Mouse (Mus musculus): Measurements from ENCODE around the gene Sirt1. TPM values are rescaled to one million over a fixed set of nuclear protein-coding genes. Genes with fewer than 3 reads are reported as not detected.
"Not testable (repeated sequence)": the region's sequence is repeated elsewhere in the genome, so short reads cannot be mapped to it uniquely, and the experiment has no call there.

The Sirt1 gene
- 10 to 100 TPM; 12.7 to 15.3 TPM for total RNA-seq (2021)
- long read RNA-seq, partial matches to known transcripts: 1 of 8 reads
- long read RNA-seq, other reads (novel, unspliced or antisense): 0 of 8 reads

DNA sequence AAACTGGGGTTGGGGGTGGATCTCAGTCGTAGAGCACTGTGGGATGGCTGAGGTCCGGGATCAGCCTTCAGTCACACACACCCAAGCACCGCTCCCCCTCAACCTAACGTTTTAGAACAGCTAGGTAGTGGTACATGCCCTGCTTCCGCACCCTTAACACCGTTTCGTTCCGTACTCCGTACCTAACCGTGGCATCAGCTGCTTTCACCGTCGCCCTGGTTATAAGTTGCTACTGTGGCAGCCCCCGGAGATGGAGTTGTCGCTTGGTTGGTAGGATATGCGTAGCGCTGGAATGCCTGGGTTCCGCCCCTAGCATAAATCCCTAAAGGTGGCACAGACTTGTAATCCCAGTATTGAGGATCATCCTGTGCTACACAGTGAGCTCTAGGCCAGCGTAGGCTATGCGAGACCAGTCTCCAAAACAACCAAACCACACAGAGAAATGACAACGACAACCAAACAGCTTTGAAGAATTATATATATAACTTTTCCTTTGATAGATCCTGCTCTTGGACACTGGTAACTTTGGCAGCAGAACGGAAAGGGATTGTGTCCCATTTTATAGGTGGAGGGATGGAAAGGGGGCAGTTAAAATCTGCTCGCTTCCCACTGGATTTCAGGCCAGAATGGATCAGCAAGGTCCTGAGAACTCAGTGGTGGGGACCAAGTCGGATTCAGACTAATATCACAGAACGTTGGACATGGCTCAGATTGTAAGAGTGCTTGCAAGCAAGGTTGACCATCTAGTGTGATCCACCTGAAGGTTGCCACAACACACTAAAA lies at the start of gene Sirt1:
Sirt1 (minus strand) TSS at position 207 of the 783 bp plus-strand sequence.
- peak in 1 of 2 experiments; percentile 17 for DNase-seq (ENCODE audit: low spot score in 2 of 2)

DNA sequence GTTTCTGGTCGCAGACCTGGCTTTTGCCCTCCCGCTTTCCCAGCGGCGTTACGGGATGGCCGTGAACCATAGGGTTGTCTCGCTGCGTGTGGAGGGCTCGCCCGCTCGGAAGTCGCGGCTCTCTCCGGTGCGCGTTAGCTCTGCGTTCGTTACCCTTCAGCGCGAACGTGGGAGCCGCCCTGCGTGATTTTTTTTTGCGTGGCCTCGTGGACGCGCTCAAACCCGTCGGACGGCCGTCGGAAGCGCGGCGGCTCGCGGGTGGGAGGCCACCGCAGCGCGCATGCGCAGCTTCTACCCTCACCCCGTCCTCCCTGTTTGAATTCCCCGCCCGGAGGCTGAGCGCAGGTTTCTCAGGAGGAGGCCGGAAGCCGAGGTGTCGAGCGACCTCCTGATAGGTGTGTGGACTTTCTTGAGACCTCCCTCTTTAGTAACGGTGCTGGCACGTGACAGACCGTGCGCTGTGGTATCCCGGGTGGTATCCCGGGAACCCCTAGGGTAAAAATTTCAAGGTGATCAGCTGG lies 48.3 kb upstream of the Sirt1 start, which contains the start of gene Ctnna3:
Ctnna3 (plus strand) TSS at position 314 of the 521 bp plus-strand sequence.
- peak; percentile 84 to 90 for DNase-seq (ENCODE audit: low spot score in 2 of 2)

GRCm38 (mm10) chr10:63429380-63429779 lies 47.9 kb upstream of the Sirt1 start:
- peak; percentile 99 to 100 for DNase-seq (ENCODE audit: low spot score in 2 of 2)

GRCm38 (mm10) chr10:63429023-63429340 lies 47.5 kb upstream of the Sirt1 start:
- DNase-seq (ENCODE audit: low spot score in 2 of 2): no peak

- DNase-seq (ENCODE audit: low spot score in 2 of 2): peak in 1 of 2 experiments; percentile 54
Observed at GRCm38 (mm10) chr10:63428243-63429022, 46.9 kb upstream of the Sirt1 start.

- DNase-seq (ENCODE audit: low spot score in 2 of 2): no peak
Observed at GRCm38 (mm10) chr10:63427146-63427545, 45.6 kb upstream of the Sirt1 start.

DNA sequence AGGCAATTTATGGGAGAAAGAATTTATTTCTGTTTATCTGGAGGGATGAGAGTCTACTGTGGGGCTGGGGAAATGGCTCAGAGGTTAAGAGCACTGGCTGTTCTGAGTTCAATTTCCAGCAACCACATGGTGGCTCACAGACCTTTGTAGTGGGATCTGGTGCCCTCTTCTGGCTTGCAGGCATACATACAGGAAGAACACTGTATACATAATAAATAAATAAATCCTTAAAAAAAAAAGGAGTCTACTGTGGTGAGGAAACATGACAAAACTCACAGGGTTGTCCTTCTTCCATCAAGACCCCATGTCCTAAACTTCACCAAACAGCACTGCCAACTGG lies 42.9 kb upstream of the Sirt1 start:
- peak in 1 of 2 experiments; percentile 23 for DNase-seq (ENCODE audit: low spot score in 2 of 2)

DNA sequence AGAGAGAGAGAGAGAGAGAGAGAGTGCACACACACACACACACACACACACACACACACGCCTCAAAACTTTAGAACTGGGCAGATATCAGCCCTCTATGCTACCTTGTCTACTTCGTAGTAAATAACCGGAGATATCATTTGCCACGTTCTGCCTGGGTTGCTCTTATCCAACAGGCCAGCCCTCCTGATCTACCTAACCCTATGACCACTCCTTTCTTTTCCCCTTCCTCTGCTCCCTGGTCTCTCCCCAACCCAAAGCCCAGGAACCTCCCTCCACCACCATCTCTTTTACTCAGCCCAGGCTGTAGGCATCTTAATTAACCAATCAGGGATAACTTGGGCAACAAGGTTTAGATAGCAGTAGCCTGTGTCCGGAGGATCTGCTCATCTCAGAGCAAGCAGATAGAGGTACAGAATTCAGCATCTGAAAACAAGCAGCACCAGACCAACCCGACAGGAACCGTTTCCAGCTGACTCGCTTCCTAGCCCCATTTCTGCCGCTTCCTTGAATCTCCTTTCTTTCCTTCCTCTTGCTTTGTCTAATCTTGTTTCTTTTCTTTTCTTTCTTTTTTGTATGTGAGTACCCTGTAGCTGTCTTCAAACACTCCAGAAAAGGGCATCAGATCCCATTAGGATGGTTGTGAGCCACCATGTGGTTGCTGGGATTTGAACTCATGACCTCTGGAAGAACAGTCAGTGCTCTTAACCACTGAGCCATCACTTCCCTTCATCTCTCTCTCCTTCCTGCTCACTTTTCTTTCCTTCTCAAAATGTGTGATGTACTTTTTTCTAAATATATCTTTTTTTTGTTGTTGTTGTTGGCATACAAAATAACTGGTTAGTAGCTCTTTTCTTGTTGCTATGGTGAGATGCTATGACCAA lies 42.3 kb upstream of the Sirt1 start:
- no peak for DNase-seq (ENCODE audit: low spot score in 2 of 2)

GRCm38 (mm10) chr10:63422736-63422992 lies 41.2 kb upstream of the Sirt1 start:
- DNase-seq (ENCODE audit: low spot score in 2 of 2): no peak

DNA sequence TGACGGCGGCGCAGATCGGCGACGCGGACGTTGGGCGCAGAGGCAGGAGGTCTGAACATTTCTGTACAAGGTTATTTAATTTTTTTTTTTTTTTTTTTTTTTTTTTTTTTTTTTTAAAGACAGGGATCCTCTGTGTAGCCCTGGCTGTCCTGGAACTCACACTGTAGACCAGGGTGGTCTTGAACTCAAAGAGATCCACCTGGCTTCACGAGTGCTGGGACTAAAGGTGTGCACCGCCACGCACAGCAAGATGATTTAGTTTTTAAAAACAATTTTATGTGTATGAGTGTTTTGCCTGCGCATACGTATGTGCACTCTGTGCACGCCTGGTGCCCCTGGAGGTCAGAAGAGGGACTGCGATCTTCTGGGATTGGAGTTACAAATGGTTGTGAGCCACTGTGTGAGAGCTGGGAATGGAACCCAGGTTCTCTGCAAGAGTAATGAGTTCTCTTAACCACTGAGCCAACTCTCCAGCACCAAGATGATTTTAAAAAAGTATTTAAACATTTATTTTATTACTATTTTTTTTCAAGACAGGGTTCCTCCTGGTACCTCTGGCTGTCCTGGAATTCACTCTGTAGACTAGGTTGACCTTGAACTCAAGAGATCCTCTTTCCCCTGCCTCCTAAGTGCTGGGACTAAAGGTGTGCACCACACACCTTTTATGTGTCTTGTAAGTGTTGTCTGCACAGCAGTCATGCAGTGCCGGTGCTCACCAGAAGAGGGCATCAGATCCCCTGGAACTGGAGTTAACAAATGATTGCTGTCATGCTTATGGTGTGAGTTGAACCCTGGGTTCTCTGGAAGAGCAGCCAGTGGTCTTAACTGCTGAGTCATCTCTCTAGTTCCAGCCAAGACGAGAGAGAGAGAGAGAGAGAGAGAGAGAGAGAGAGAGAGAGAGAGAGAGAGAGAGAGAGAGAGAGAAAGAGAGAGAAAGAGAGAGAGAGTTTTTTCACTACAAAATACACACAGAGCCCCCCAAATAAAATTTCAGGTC lies 40.5 kb upstream of the Sirt1 start, which contains the start of gene Gm7075:
Gm7075 (minus strand) TSS at position 51 of the 997 bp plus-strand sequence.
- DNase-seq (ENCODE audit: low spot score in 2 of 2): peak in 1 of 2 experiments; percentile 24

DNA sequence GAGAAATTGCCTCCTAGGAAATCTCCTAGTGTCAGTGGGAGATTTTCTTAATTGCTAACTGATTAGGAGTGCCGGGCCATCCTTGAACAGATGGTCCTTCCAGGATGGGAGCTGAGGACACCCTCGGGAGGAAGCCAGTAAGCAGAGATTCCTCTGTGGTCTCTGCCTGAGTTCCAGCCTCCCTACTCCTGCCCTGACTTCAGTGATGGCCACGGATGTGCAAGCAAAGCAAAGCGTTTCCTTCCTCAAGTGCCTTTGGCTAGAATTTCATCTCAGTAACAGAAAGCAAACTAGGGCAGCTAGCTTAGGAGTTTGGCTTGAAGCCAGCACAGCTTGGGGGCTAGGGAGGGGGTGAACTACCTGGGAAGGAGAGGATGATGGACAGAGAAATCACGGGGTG lies 35.6 kb upstream of the Sirt1 start:
- DNase-seq (ENCODE audit: low spot score in 2 of 2): no peak

DNA sequence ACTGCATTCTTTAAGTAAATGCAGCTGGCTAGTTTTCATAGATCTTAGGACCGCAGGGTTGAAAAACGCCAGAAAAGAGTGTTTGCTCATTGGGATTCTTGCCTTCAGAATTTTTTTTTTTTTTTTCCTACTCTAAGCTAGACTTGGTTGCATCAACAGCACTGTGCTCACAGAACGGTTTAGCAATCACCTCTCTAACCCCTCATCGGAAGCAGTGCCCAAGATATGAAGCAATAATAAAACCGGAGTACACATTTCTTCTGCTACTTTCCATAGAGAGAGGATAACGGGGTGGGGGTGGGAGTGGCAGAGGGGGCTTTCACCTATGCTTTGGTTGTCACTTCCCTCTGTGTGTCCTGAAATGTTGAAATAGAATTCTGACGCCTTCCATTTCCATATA lies 34.3 kb upstream of the Sirt1 start:
- DNase-seq (ENCODE audit: low spot score in 2 of 2): no peak

- no peak for DNase-seq (ENCODE audit: low spot score in 2 of 2)
Observed at GRCm38 (mm10) chr10:63415287-63415686, 33.8 kb upstream of the Sirt1 start.

GRCm38 (mm10) chr10:63412756-63413155 lies 31.3 kb upstream of the Sirt1 start:
- DNase-seq (ENCODE audit: low spot score in 2 of 2): no peak

- not testable (repeated sequence) for DNase-seq (ENCODE audit: low spot score in 2 of 2)
Observed at GRCm38 (mm10) chr10:63411674-63412073, 30.2 kb upstream of the Sirt1 start.

GRCm38 (mm10) chr10:63410162-63410956 lies 28.9 kb upstream of the Sirt1 start:
- DNase-seq (ENCODE audit: low spot score in 2 of 2): peak in 1 of 2 experiments; percentile 13

- DNase-seq (ENCODE audit: low spot score in 2 of 2): no peak
Observed at GRCm38 (mm10) chr10:63403636-63404035, 22.1 kb upstream of the Sirt1 start.

DNA sequence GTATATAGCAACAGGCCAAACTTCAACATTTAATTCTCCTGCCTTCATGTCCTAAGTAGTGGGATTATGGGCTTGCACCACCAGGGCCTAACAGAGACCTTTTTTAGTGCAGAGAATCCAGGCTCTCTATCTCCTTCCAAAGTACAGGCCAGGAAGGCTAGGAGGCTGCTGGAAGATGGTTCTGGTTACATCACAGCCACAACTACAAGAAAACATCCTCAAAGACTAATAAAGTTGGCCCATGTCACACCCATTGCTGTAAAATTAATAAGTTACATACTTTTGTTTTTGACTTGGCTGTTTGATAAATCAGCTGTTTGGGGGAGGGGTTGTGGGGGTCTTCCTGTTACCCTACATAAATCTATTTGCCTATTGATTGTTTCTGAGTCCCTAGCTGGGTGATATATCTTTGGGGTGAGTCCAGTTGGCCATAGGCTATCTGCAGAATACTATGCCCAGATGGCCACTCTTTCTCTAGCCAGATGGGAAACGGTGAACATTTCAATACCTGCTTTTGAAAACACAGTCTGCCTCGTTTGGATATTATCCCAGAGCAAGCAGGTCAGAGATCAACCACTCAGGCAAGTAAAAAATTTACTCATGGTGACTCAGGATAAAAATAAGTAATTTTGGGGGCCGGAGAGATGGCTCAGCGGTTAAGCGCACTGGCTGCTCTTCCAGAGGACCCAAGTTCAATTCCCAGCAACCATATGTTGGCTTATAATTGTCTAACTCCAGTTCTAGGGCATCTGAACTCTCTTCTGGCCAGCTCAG lies 21.4 kb upstream of the Sirt1 start:
- DNase-seq (ENCODE audit: low spot score in 2 of 2): no peak
